Mouse (Mus musculus): ENCODE data around the gene H13. TPM values are rescaled to one million over a fixed set of nuclear protein-coding genes. Genes with fewer than 3 reads are reported as not detected.
A peak's percentile ranks its signal among the peaks of the same experiment; 100 is the strongest.

Gene H13
- polyA plus RNA-seq, 1 experiment = 136 TPM

DNA sequence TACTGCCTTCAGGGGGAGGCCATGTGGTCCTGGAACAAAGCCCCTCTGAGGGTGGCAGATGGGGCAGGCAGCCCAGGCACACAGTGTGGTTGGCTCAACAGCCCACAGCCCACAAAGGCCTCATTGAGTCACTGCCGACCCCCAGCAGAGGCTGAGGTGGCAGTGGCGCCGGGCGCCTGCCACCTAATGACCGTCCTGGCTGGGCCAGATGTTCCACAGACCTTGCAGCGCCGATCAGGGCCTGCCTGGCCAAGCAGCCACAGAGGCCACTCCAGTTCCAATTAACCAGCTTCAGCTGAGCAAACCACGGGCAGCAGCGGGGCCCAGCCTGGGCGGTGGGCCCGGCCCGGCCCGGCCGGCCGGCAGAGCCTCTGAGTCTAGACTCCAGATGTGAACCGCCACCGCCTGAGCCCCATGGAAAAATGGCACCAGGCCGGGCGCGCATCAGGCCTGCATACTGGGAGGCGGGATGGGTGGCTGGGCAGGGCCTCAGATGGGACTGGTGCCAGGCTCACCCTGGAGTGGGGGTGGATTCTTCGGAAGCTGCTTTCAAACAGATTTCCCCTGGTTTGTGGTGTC is 36.8 kb downstream of the H13 start:
- peak overlapping the region; percentile 19 for H3ac ChIP-seq (ENCODE audit: control insufficient read depth, insufficient read length, low read depth)
- H3K27me3 ChIP-seq (ENCODE audit: control insufficient read depth, insufficient read depth, insufficient read length) = no peaks in the 10 kb centered on the region
- no peak overlapping the region for H3K4me3 ChIP-seq (ENCODE audit: insufficient read depth, poor library complexity, severe bottlenecking)
- H3K79me2 ChIP-seq (ENCODE audit: control insufficient read depth, insufficient read depth) = no peaks in the 10 kb centered on the region
- H3K79me3 ChIP-seq (ENCODE audit: low read depth) = no peaks in the 10 kb centered on the region
- H3K36me3 ChIP-seq (ENCODE audit: control insufficient read depth, insufficient read depth) = peaks cover 54% of the 10 kb centered on the region
- TF ChIP-seq USF1 (IDR thresholded peaks at IDR 0.05; ENCODE audit: low read depth) (no peak), CTCF (IDR thresholded peaks at IDR 0.05; ENCODE audit: control insufficient read depth, insufficient read depth, insufficient read length) (no peak), MAX (IDR thresholded peaks at IDR 0.05) (no peak), FOSL1 (IDR thresholded peaks at IDR 0.05; ENCODE audit: insufficient read depth, low read length, poor library complexity, severe bottlenecking) (no peak), MYOD1 (IDR thresholded peaks at IDR 0.05; ENCODE audit: control insufficient read depth, insufficient read length, low read depth) (no peak), MYOG (IDR thresholded peaks at IDR 0.05; ENCODE audit: control insufficient read depth, extremely low read depth, insufficient read length) (no peak), CEBPB (IDR thresholded peaks at IDR 0.05; ENCODE audit: low read depth) (no peak)

- peaks cover 43% of the 10 kb centered on the region for H3K36me3 ChIP-seq (ENCODE audit: control insufficient read depth, insufficient read depth)
- no peak overlapping the region for H3K4me3 ChIP-seq (ENCODE audit: insufficient read depth, poor library complexity, severe bottlenecking)
- TF ChIP-seq CTCF (IDR thresholded peaks at IDR 0.05; ENCODE audit: control insufficient read depth, insufficient read depth, insufficient read length) (no peak), CEBPB (IDR thresholded peaks at IDR 0.05; ENCODE audit: low read depth) (no peak), MYOG (IDR thresholded peaks at IDR 0.05; ENCODE audit: control insufficient read depth, extremely low read depth, insufficient read length) (no peak), USF1 (IDR thresholded peaks at IDR 0.05; ENCODE audit: low read depth) (no peak), MYOD1 (IDR thresholded peaks at IDR 0.05; ENCODE audit: control insufficient read depth, insufficient read length, low read depth) (no peak), FOSL1 (IDR thresholded peaks at IDR 0.05; ENCODE audit: insufficient read depth, low read length, poor library complexity, severe bottlenecking) (no peak), MAX (IDR thresholded peaks at IDR 0.05) (no peak)
- peak overlapping the region; percentile 5 for H3ac ChIP-seq (ENCODE audit: control insufficient read depth, insufficient read length, low read depth)
- H3K27me3 ChIP-seq (ENCODE audit: control insufficient read depth, insufficient read depth, insufficient read length) = no peaks in the 10 kb centered on the region
- no peaks in the 10 kb centered on the region for H3K79me3 ChIP-seq (ENCODE audit: low read depth)
- no peaks in the 10 kb centered on the region for H3K79me2 ChIP-seq (ENCODE audit: control insufficient read depth, insufficient read depth)
These were observed 37.9 kb downstream of the H13 start for GRCm38 (mm10) chr2:152707186-152707585.

- H3K36me3 ChIP-seq (ENCODE audit: control insufficient read depth, insufficient read depth) = peaks cover 38% of the 10 kb centered on the region
- H3K27me3 ChIP-seq (ENCODE audit: control insufficient read depth, insufficient read depth, insufficient read length) = no peaks in the 10 kb centered on the region
- H3K79me2 ChIP-seq (ENCODE audit: control insufficient read depth, insufficient read depth) = no peaks in the 10 kb centered on the region
- TF ChIP-seq CEBPB (IDR thresholded peaks at IDR 0.05; ENCODE audit: low read depth) (no peak), MYOD1 (IDR thresholded peaks at IDR 0.05; ENCODE audit: control insufficient read depth, insufficient read length, low read depth) (peak; percentile 27), FOSL1 (IDR thresholded peaks at IDR 0.05; ENCODE audit: insufficient read depth, low read length, poor library complexity, severe bottlenecking) (no peak)
- H3K4me3 ChIP-seq (ENCODE audit: insufficient read depth, poor library complexity, severe bottlenecking) = no peak overlapping the region
- H3K79me3 ChIP-seq (ENCODE audit: low read depth) = no peaks in the 10 kb centered on the region
- peak overlapping the region; percentile 5 for H3ac ChIP-seq (ENCODE audit: control insufficient read depth, insufficient read length, low read depth)
These were observed 38.4 kb downstream of the H13 start for GRCm38 (mm10) chr2:152707627-152708026.

- peaks cover 28% of the 10 kb centered on the region for H3K36me3 ChIP-seq (ENCODE audit: control insufficient read depth, insufficient read depth)
- no peak overlapping the region for H3ac ChIP-seq (ENCODE audit: control insufficient read depth, insufficient read length, low read depth)
- no peaks in the 10 kb centered on the region for H3K27me3 ChIP-seq (ENCODE audit: control insufficient read depth, insufficient read depth, insufficient read length)
- no peak for TF ChIP-seq MYOD1 (IDR thresholded peaks at IDR 0.05; ENCODE audit: control insufficient read depth, insufficient read length, low read depth)
- TF ChIP-seq CEBPB (IDR thresholded peaks at IDR 0.05; ENCODE audit: low read depth) = no peak
- TF ChIP-seq CTCF (IDR thresholded peaks at IDR 0.05; ENCODE audit: control insufficient read depth, insufficient read depth, insufficient read length) = no peak
- TF ChIP-seq USF1 (IDR thresholded peaks at IDR 0.05; ENCODE audit: low read depth) = no peak
- no peak for TF ChIP-seq FOSL1 (IDR thresholded peaks at IDR 0.05; ENCODE audit: insufficient read depth, low read length, poor library complexity, severe bottlenecking)
- TF ChIP-seq MAX (IDR thresholded peaks at IDR 0.05) = no peak
- no peak for TF ChIP-seq MYOG (IDR thresholded peaks at IDR 0.05; ENCODE audit: control insufficient read depth, extremely low read depth, insufficient read length)
- no peaks in the 10 kb centered on the region for H3K79me3 ChIP-seq (ENCODE audit: low read depth)
- H3K4me3 ChIP-seq (ENCODE audit: insufficient read depth, poor library complexity, severe bottlenecking) = no peak overlapping the region
- H3K79me2 ChIP-seq (ENCODE audit: control insufficient read depth, insufficient read depth) = no peaks in the 10 kb centered on the region
These were observed 39.8 kb downstream of the H13 start for GRCm38 (mm10) chr2:152709066-152709465.

GRCm38 (mm10) chr2:152716241-152716772 is 47.0 kb downstream of the H13 start:
- Histone ChIP-seq H3K79me3 (ENCODE audit: low read depth) (no peaks in the 10 kb centered on the region), H3ac (ENCODE audit: control insufficient read depth, insufficient read length, low read depth) (no peak overlapping the region), H3K36me3 (ENCODE audit: control insufficient read depth, insufficient read depth) (no peaks in the 10 kb centered on the region), H3K79me2 (ENCODE audit: control insufficient read depth, insufficient read depth) (no peaks in the 10 kb centered on the region), H3K4me3 (ENCODE audit: insufficient read depth, poor library complexity, severe bottlenecking) (no peak overlapping the region), H3K27me3 (ENCODE audit: control insufficient read depth, insufficient read depth, insufficient read length) (no peaks in the 10 kb centered on the region)
- TF ChIP-seq MYOD1 (IDR thresholded peaks at IDR 0.05; ENCODE audit: control insufficient read depth, insufficient read length, low read depth) (no peak), FOSL1 (IDR thresholded peaks at IDR 0.05; ENCODE audit: insufficient read depth, low read length, poor library complexity, severe bottlenecking) (no peak), CEBPB (IDR thresholded peaks at IDR 0.05; ENCODE audit: low read depth) (no peak), CTCF (IDR thresholded peaks at IDR 0.05; ENCODE audit: control insufficient read depth, insufficient read depth, insufficient read length) (no peak), MAX (IDR thresholded peaks at IDR 0.05) (no peak), USF1 (IDR thresholded peaks at IDR 0.05; ENCODE audit: low read depth) (no peak)

GRCm38 (mm10) chr2:152717652-152718051 is 48.4 kb downstream of the H13 start:
- TF ChIP-seq FOSL1 (IDR thresholded peaks at IDR 0.05; ENCODE audit: insufficient read depth, low read length, poor library complexity, severe bottlenecking) (no peak), MAX (IDR thresholded peaks at IDR 0.05) (no peak), MYOG (IDR thresholded peaks at IDR 0.05; ENCODE audit: control insufficient read depth, extremely low read depth, insufficient read length) (no peak), CEBPB (IDR thresholded peaks at IDR 0.05; ENCODE audit: low read depth) (no peak), USF1 (IDR thresholded peaks at IDR 0.05; ENCODE audit: low read depth) (no peak), MYOD1 (IDR thresholded peaks at IDR 0.05; ENCODE audit: control insufficient read depth, insufficient read length, low read depth) (no peak), CTCF (IDR thresholded peaks at IDR 0.05; ENCODE audit: control insufficient read depth, insufficient read depth, insufficient read length) (no peak)
- no peak overlapping the region for H3ac ChIP-seq (ENCODE audit: control insufficient read depth, insufficient read length, low read depth)
- no peak overlapping the region for H3K4me3 ChIP-seq (ENCODE audit: insufficient read depth, poor library complexity, severe bottlenecking)
- H3K79me3 ChIP-seq (ENCODE audit: low read depth) = no peaks in the 10 kb centered on the region
- H3K79me2 ChIP-seq (ENCODE audit: control insufficient read depth, insufficient read depth) = no peaks in the 10 kb centered on the region
- H3K36me3 ChIP-seq (ENCODE audit: control insufficient read depth, insufficient read depth) = no peaks in the 10 kb centered on the region
- H3K27me3 ChIP-seq (ENCODE audit: control insufficient read depth, insufficient read depth, insufficient read length) = no peaks in the 10 kb centered on the region

Data from C2C12 (cell line).